Mouse (Mus musculus): ENCODE data around the gene Lrp5.

- TF ChIP-seq CTCF (IDR thresholded peaks at IDR 0.05; ENCODE audit: extremely low read depth, insufficient read depth, low read length) = no peak
- no peak for TF ChIP-seq POLR2A (IDR thresholded peaks at IDR 0.05; ENCODE audit: extremely low read depth, insufficient read depth, low read length)
Measured at GRCm38 (mm10) chr19:3695976-3696375, 9.6 kb upstream of the Lrp5 start.
